Mouse (Mus musculus): Measurements from ENCODE around the gene Abcf1.
"Not testable (repeated sequence)": the region's sequence is repeated elsewhere in the genome, so short reads cannot be mapped to it uniquely, and the experiment has no call there.

The Abcf1 gene

DNA sequence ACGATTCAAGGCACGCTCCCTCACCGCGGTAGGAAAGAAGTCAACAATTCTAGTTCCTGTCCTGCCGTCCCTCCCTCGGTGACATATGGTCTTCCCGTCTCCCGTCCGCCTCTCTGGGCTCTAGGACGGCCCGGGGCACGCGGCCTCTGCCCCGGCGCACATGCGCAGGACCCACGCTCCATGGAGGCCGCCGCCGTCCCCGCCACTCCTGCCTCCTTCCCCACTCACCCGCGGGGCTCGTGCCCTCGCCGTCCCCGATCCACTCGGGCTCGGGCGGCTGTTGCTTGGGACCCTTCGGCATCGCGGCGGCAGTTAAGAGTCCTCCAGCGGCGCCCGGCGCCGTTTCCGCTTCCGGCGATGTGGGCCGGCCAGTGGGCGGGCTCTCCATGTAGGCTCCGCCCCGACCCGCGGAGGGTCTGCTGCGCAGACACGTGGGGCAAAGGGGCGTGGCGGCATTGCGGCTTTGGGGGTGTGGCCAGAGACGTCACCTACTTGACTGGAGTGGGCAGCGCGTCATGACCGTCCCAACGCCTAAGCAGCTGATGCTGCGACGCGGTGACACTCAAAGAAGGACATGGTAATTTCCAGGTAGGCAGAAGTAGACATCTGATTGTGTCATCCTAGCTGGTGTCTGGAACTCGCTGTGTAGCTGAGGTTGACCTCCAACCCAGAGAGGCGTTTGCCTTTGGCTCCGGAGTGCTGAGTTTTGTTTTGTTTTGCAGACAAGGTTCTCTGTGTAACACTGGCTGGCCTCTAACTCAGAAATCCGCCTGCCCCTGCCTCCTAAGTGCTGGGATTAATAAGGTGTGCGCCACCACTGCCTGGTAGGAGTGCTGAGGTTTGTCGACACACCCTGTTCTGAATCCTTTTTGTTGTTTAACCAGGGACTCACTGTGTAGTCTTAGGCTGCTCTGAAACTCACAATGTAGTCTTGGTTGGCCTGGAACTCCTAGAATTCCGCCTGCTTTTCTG, at the start of gene Abcf1:
Gene Abcf1 (minus strand): TSS at position 344 of the 972 bp plus-strand sequence.
- DNase-seq (ENCODE audit: low spot score): peak; percentile 99

DNA sequence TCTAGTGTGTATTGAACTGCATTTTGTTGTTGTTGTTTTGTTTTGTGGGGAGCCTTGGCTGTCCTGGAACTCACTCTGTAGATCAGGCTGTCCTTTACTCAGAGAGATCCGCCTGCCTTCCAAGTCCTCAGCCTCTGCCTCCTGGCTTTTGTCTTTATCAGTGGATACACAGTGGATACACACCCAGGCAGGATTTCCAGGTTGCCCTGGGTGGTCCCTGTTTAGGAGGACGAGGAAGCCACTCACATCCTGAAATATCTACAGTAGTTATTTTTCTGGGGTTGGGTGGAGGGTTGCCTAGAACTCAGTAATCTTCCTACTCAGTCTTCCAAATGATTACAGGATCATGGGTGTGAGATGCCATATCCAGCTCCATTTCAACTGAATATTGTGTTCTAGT, 49.4 kb upstream of the Abcf1 start:
- no peak for DNase-seq (ENCODE audit: low spot score)

DNA sequence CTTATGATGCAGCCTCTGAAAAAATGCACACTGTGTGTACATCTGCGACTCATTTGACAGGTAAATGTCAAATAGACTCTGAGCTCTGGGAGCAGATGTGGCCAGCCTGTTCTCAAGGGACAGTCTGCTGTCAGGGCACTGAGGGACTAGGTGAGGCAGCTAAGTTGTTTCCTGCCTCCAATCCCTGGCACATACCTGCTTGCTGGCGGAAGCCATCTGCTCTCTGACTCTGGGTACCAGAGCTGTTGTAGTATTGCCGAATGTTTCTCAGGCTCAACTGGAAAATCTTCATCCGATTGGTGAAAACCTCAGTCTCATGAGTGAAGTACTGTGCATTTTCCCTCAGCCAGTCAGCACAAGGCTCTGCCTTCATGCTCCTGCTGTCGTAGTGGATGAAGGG, 47.5 kb upstream of the Abcf1 start:
- no peak for DNase-seq (ENCODE audit: low spot score)

DNA sequence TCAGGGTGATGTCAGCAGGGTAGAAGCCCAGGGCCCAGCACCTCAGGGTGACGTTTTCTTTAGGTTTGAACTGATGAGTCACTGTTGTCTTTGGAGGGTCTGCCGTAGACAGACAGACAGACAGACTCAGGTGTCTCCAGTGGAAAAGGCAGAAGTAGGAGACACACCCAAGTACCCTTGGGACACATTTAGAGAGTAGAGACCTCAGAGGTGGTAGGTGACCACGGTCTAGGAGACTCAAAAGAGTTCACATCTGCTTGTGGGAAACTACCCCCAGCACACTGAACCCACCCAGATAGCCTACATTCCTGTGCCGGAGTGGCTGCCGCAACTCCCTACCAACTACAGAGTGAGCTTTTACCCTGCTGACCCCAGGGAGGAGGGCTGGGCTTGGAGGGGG, 45.4 kb upstream of the Abcf1 start:
- DNase-seq (ENCODE audit: low spot score): no peak

DNA sequence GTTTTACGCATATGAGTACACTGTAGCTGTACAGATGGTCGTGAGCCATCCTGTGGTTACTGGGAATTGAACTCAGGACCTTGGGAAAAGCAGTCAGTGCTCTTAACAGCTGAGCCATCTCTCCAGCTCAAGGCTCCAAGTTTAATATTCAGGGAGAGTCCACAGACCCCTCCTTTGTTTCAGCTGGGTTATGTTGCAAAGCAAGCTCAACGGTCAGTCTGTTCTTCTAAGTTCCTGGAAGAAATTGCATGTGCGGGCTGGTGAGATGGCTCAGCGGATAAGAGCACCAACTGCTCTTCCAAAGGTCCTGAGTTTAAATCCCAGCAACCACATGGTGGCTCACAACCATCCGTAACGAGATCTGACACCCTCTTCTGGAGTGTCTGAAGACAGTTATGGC, 34.8 kb upstream of the Abcf1 start:
- not testable (repeated sequence) for DNase-seq (ENCODE audit: low spot score)

DNA sequence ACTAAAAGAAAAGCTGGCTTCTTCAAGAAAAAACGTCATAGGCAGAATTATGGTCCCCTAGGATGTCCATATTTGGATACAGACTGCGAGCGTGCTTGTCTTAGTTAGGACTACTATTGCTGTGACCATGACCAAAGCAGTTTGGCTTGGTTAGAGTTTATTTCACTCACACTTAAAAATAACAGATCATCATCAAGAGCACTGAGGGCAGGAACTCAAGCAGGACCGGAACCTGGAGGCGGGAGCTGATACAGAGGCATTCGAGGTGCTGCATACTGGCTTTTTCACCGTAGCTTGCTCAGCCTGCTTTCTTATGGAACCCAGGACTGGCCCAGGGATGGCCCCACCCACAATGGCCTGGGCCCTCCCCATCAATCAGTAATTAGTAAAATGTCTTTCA, 33.8 kb upstream of the Abcf1 start:
- DNase-seq (ENCODE audit: low spot score): no peak

DNA sequence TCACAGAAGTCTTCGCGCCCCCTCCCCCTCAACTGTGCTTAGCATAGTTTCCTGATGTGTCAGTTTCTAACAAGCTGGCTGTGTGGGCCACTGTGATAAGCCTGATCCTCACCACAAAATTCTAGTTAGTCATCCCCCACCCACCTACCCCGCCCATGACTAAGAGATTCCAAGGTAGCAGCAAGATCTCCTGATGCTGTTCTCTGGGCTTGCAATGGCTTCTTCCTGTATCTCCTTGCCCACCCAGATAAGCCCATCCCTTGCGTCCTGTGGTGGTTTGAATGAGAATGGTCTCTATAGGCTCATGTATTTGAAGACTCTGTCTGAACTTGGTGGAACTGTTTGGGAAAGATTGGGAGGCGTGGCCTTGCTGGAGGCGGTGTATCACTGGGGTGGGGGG, 32.4 kb upstream of the Abcf1 start:
- no peak for DNase-seq (ENCODE audit: low spot score)

DNA sequence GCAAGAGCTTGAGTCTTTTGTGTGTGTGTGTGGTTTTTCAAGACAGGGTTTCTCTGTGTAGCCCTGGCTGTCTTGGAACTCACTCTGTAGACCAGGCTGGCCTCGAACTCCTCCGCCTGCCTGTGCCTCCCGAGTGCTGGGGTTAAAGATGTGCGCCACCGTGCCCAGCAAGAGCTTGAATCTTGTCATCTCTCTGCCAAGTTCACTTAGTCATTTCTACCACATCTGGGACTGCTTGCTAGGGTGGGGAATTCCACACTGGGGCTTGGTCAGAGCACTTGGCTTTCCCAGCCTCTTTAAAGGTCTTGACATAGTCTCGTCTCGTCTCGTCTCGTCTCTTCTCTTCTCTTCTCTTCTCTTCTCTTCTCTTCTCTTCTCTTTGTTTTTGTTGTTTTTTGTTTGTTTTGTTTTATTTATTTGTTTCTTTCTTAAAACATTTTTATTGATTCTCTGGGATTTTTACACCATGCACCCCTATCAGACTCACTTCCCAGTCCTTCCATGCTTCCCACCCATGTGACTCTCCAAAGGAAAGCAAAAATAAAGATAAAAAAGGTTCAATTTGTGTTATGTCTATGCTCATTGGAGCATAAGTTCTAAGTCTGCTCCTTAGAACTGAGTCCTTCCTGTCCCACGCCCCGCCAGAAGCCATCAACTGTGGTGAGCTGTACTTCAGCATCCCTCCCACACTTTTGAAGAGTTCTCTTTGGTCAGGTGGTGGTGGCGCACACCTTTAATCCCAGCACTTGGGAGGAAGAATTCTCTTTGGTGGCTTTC, 31.7 kb upstream of the Abcf1 start:
- no peak for DNase-seq (ENCODE audit: low spot score)

DNA sequence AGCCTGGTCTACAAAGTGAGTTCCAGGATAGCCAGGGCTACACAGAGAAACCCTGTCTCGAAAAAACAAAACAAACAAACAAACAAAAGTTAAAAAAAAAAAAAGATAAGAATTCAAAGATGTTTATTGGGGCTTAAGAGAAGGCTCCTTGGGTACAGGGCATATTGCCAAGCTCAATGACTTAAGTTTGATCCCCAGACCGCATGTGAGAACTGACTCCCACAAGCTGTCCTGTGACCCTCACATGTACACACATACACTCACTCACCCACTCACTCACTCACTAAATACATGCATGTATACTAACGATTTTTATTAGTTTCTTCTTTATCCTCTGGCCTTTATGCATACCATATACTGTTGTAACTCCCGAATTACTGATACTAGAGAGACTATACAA, 30.8 kb upstream of the Abcf1 start:
- DNase-seq (ENCODE audit: low spot score): no peak

DNA sequence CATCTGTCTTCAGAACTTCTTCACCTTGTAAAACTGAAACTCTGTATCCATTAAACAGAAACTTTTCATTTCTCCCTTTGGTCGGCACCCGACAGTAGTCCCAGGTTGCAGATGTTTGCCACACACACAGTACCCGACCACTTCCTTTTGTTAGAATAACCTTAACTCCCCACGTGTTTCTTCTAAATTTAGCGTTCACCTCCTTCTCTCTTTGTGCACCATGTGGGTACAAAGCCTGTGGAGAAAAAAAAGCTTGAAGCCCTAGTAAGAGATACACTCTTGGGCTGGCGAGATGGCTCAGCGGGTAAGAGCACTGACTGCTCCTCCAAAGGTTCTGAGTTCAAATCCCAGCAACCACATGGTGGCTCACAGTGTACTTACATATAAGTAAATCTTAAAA, 29.8 kb upstream of the Abcf1 start:
- no peak for DNase-seq (ENCODE audit: low spot score)

DNA sequence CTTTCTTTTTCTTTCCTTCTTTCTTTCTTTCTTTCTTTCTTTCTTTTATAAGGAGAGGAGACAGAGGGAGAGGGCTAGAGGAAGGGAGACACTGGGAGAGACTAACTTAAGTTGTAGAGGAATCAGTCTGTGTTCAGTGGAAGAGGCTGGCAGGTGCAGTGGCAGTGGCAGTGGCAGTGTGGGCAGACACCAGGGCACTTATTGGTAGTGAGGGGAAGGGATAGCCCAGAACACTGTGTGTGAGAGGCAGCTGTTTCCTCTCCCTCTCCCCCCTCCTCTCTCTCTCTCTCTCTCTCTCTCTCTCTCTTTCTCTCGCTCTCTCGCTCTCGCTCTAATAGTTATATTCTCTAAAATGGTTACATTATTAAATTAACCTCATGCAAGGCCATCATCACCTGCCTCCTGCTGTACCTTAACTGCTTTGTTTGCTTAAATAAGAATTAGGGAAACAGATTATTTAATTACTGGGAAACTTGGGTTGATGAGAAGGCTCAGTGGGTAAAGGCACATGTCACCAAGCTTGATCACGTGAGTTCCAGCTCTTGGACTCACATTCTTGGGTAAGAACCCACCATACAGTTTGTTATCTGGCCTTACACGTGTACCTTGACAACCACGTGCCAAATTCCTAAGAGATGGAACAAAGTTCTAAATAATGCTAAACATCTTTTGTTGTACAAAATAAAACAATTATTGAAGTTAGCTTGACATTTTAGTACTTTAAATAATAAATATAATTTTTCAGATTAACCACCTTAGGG, 29.2 kb upstream of the Abcf1 start:
- DNase-seq (ENCODE audit: low spot score): no peak

DNA sequence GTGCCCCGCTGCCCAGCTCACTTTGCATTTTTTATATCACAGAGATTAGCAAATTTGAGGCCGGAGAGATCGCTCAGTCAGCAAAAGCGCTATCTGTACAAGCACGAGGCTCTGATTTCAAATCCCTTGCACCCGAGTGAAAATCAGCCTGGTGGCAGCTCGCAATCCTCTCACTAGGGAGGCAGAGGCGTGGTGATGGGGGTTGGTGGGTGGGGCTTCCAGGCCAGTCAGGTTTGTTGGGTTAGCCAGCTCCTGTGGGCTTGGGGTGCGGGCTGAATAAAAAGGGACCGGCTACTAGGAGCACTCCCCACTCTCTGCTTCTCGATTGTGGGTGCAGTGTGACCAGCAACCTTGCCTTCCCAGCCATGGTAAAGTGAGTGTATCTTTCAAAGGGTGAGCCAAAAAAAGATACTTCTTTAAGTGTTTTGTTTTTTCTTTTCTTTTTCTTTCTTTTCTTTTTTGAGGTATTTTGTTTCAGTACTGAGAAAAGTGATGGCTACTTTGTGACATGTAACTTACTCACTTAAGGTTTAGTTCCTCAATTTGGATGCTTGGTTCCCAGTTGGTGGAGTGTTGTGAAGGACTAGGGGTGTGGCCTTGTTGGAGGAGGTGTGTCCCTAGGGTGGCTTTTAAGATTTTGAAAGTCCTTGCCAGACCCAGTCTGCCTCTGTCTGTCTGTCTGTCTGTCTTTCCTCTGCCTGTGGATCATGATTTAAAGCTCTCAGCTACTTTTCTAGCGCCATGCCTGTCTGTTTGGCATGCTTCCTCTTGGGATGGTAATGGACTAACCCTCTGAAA, 28.4 kb upstream of the Abcf1 start:
- DNase-seq (ENCODE audit: low spot score): no peak

DNA sequence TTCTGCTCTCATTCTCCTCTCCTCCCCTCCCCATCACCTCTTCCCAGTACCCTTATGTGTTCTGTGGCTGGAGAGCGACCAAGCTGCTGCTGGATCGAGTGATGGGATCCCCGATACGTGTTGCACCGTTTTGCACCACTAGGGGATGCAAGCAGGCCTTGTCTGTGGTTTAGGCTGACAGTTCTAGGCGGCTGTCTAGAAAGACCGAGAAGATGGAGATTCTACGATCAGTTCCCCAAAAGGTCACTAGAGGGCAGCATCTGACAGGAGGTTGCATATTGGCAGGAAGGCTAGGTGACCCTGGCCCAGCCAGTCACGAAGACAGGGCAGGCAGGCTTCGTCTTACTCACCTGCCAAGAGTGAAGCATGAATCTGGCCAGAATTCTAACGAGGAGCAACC, 27.4 kb upstream of the Abcf1 start:
- DNase-seq (ENCODE audit: low spot score): peak; percentile 98

DNA sequence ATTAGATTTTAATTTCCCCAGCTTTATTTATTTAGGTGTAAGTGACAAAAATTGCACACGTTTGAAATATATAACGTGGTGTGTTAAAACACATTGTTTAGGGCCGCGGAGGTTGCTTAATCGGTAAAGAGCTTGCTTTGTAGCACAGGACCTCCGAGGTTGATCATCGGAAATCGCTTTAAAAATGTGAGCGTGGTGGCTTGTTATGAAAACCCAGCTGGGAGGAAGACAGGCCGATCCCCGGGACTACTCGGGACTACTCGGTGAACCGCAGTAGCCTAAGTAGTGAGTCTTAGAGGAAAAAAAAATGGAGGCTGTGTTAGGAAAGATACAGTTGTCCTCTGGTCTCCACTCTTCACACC, 25.3 kb upstream of the Abcf1 start:
- DNase-seq (ENCODE audit: low spot score): peak; percentile 17

DNA sequence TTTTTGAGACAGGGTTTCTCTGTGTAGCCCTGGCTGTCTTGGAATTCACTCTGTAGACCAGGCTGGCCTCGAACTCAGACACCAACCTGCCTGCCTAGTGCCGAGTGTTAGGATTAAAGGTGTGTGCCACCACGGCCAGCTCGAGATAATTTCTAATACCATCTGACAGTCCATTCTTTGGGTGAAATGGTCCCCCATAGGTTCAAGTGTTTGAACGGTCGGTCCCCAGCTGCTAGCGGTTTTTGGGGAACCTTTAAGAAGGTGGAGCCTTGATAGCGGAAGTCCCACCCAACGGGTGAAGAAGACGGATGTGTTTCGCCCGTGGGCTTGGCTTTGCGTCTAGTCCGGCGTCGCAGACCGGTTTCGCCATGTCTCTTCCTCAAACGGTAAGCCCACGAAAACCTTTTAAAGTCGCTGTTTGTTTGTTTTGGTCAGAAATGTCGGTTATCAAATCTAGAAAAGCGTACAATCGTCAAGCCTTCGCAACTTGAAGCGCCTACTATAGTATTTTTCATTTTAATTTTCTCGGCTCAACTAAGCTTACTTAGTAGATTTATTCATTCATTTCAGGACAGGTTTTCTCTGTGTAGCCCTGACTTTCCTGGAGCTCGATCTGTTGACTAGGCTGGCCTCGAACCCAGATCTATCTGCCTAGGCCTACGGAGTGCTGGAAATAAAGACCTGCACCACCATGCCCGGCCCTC, 24.8 kb upstream of the Abcf1 start:
- DNase-seq (ENCODE audit: low spot score): peak; percentile 79

DNA sequence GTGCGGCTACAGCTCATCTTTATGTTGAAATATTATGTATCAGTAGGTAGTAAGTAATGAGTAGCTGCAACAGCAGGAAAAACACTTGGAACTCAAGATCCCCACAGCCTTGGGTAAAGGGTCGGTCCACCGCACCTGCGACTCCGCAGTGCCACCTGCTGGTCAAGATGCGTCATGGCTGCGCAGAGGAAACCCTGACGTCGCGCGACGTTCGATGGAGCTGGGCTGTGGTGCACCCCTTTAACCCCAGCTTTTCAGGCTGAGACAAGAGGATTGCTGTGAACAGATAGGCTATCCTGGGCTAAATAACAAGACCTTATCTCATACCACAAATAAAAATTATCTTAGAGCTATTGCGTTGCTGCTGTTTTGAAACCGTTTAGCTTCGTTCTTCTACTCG, 24.1 kb upstream of the Abcf1 start:
- peak; percentile 91 for DNase-seq (ENCODE audit: low spot score)

DNA sequence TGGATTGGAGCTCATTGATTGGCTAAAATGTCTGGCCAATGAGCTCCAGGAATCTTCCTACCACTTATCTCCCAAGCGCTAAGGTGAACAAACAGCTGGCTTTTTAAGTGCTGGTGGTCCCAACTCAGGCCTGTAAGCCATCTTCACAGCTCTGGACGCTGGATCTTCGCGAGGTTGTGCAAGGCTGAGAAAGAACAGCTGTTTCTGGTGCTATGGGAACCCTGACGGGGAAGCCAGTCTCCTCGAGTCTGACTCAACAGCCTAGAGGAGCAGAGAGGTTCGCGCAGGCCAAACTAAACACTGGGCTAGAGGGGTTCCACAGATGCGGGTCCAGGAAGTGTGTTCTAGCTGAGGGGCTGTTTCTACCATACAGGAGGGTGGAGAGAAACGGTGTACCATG, 22.2 kb upstream of the Abcf1 start:
- no peak for DNase-seq (ENCODE audit: low spot score)

DNA sequence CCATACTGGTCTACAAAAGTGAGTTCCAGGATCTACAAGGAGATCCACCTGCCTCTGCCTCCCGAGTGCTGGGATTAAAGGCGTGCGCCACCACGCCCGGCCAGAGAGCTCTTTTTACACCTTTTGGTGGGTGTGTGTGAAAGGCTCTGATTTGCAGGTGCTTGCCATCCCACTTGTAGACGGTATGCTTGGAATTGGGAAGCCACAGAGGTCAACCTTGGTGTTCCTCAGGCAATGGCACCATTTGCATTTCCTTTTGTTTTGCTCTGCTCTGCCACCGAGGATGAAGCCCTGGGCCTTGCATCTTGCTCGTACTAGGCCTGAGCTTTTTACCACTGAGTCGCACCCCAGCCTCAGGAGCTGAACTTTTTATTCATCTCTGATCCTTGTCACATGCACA, 12.2 kb upstream of the Abcf1 start:
- DNase-seq (ENCODE audit: low spot score): no peak

DNA sequence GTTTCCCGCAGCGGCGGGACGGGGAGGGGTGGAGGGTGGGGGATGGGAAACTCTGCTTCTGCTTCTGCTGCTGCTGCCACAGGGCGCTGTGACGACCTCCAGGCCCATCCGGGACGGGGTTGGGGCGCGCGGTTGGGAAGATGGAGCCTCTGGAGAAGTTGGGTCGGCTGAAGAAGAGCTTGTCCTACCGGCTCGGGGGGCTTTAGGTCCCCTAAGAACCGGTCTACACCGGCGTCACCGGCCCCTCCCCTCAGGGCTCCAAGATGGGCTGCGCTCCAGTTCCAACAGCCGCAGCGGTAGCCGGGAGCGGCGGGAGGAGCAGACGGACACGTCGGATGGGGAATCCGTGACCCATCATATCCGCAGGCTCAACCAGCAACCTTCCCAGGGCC, 10.8 kb upstream of the Abcf1 start:
- DNase-seq (ENCODE audit: low spot score): peak; percentile 70

DNA sequence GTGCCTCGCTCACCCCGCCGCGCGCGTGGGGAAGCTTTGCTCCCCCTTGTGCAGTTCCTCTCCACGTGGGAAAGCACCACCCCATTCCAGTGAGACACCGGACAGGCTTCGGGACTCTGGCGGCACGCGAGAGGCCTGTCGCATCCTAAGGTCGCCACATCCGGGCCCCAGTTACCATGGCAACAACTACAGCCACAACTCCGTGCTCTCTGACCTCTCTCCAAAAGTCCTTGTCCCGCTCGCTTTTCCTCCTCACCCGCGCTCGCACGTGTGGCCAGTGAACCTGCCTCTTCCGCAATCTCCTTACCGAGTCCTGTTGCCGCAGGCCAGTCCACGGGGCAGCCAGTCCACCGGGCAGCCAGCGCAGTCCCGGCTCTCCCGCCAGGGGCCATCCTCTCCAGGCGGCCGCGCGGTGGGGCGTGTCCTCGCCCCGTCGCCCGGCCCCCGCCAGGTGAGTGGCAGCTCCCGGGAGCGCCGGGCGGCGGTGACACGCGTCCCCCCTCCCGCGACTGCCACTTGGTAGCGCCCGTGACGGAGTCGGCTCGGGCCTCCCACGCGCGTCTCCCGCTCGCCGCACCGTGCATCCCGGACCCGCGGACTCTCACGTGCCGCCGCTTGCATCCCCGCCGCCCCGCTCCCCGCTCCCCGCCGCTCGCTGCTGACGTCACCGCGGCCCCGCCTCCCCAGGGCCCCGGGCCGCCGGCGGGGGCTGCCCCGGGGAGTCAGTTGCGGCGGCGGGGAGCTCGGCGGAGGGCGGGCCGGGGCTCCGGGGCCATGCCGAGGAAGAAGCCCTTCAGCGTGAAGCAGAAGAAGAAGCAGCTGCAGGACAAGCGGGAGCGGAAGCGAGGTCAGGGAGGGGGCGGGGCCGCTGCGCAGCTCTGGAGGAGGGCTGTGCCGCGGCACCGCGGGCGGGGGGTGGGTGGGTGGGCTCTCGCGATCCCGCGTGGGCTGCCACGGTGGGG, 10.1 kb upstream of the Abcf1 start, which contains the start of the genes Gnl1 and Prr3:
Gene Gnl1 (plus strand): TSS at position 451 of the 962 bp plus-strand sequence.
Gene Prr3 (minus strand): TSS at position 836 of the 962 bp plus-strand sequence.
- DNase-seq (ENCODE audit: low spot score): peak; percentile 92

All from retina, embryonic 14.5 days (tissue).